Mouse (Mus musculus) small intestine, adult 2 months (tissue): ENCODE data around the gene Bard1. TPM values are rescaled to one million over a fixed set of nuclear protein-coding genes. Genes with fewer than 3 reads are reported as not detected.

Source experiments
- H3K27ac ChIP-seq: fragments of 200-500 bp; 2 replicates; pipeline ENCODE4 v1.5.1; 2012; ENCODE audit warnings: low read depth, low read length, control low read depth, inconsistent platforms; ENCODE audit not compliant: insufficient read depth
- H3K27me3 ChIP-seq: fragments of 200-500 bp; 2 replicates; pipeline ENCODE4 v1.6.1; 2012; ENCODE audit warnings: mild to moderate bottlenecking, moderate library complexity, low read length, inconsistent platforms; ENCODE audit not compliant: control insufficient read depth, insufficient read depth
- H3K36me3 ChIP-seq: fragments of 200-500 bp; 2 replicates; pipeline ENCODE4 v1.6.1; 2012; ENCODE audit warnings: mild to moderate bottlenecking, low read length, control low read depth, inconsistent platforms; ENCODE audit not compliant: control insufficient read depth, insufficient read depth
- H3K4me1 ChIP-seq: fragments of 200-500 bp; 2 replicates; pipeline ENCODE4 v1.6.1; 2012; ENCODE audit warnings: low read length, inconsistent platforms, mixed read lengths; ENCODE audit not compliant: control insufficient read depth, insufficient read depth, insufficient read length
- H3K4me3 ChIP-seq: fragments of 200-500 bp; 2 replicates; pipeline ENCODE4 v1.5.1; 2012; ENCODE audit warnings: low read depth, mild to moderate bottlenecking, control low read depth, inconsistent platforms, low read length, moderate library complexity
- CTCF ChIP-seq: fragments of 200-500 bp; IDR thresholded peaks from 2 replicates; pipeline ENCODE4 v1.5.1; 2012; ENCODE audit warnings: low read depth, mild to moderate bottlenecking, control low read depth, inconsistent platforms, low read length, moderate library complexity, mixed read lengths; ENCODE audit not compliant: insufficient replicate concordance, insufficient read length; ENCODE audit errors: extremely low read depth
- POLR2A ChIP-seq: fragments of 200-500 bp; IDR thresholded peaks from 2 replicates; pipeline ENCODE4 v1.6.1; 2012; ENCODE audit warnings: low read depth, mild to moderate bottlenecking, control low read depth, inconsistent platforms, low read length, moderate library complexity
- WGBS: fragments of 180-500 bp; shearing (Covaris S2); methylation state at CpG from one replicate; pipeline ENCODE4 v1.1.7; 2018; 5-methylcytosine and 5-hydroxymethylcytosine counted together
- polyA plus RNA-seq: library from polyadenylated mRNA; depleted of rRNA; stranded (reverse); fragments of >200 nt; gene quantifications from 2 replicates; pipeline ENCODE4 v1.2.3, GENCODE M21; 2012

Bard1 gene
- polyA plus RNA-seq, 1 experiment, result 1.2 TPM

DNA sequence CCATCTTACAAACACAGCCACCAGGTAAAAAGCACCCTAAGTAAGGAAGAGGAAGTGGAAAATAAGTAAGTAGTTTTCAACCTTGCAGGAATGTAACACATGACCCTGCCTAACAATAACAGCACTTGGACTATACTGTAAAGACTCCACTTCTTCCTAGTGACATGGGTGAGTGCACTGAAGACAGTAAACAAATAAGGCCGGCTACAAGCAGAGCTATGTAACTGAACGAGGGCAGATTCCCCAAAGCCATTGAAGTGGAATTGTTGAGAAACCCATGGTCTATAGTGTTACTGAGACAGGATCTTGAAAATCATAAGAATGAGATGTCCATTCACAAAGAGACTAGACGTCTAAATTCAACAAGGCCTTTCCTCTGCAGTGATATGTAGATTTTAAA, 27.3 kb downstream of the Bard1 start:
- H3K27me3 ChIP-seq, result no peaks in the 10 kb centered on the region
- H3K4me3 ChIP-seq, result no peak overlapping the region
- no peaks in the 10 kb centered on the region for H3K4me1 ChIP-seq
- H3K27ac ChIP-seq, result no peak overlapping the region
- no peak for TF ChIP-seq POLR2A
- TF ChIP-seq CTCF, result no peak
- peaks cover 3% of the 10 kb centered on the region; the same call in 1 of the 2 replicates for H3K36me3 ChIP-seq
- WGBS, result 82% methylated on average over 3 of the region's 3 CpGs

DNA sequence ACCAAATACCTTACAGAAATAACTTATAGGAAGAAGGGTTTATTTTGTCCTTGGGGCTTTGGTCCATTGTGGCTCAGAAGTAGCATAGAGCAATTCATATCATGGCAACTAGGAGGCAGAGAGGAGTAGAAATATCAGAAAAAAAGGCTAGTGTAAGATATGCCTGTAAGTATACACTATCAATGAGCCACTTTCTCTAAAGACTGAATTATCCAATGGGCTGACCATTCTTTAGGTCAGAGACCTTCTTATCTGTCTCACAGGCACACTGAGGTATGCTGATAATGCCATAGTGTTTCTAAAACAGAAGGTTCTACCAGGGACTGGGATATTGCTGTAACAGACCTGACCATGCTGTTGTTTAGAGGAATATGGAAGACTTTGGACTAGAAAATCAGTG, 32.2 kb downstream of the Bard1 start:
- no peak overlapping the region for H3K27ac ChIP-seq
- H3K27me3 ChIP-seq, result no peaks in the 10 kb centered on the region
- no peak for TF ChIP-seq POLR2A
- TF ChIP-seq CTCF, result no peak
- H3K4me1 ChIP-seq, result no peaks in the 10 kb centered on the region
- H3K36me3 ChIP-seq, result peaks cover 3% of the 10 kb centered on the region; the same call in 1 of the 2 replicates
- H3K4me3 ChIP-seq, result no peak overlapping the region

DNA sequence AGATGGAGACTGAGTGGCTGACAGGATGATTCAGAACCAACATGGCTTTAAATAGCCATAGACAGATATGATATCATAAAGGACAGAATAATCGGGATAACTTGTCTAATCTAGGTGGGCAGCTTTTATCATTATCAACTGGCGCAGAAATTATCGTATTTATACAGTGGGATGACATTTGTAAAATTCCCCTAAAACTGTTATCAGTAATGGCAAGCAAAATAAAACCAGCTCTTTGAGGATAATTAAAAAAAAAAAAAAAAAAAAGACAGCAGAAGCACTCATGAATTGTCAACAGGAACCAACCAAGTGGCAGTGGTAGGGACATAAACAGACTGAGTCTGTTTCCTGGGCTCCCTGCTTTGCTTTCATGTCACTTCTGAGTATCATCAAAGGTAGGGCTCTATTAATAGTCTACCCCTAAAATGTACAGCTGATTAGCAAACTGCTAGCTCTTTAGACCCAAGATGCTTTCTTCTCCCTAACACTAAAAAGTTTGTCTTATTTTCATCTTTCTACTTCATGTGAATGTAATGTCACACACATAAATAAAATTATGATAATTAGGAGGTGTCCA, 34.1 kb downstream of the Bard1 start:
- TF ChIP-seq CTCF (no peak), POLR2A (no peak)
- H3K27me3 ChIP-seq, result no peaks in the 10 kb centered on the region
- H3K4me3 ChIP-seq, result no peak overlapping the region
- H3K4me1 ChIP-seq, result no peaks in the 10 kb centered on the region
- H3K27ac ChIP-seq, result no peak overlapping the region
- WGBS, result 89% methylated on average over 3 of the region's 3 CpGs
- H3K36me3 ChIP-seq, result no peaks in the 10 kb centered on the region

DNA sequence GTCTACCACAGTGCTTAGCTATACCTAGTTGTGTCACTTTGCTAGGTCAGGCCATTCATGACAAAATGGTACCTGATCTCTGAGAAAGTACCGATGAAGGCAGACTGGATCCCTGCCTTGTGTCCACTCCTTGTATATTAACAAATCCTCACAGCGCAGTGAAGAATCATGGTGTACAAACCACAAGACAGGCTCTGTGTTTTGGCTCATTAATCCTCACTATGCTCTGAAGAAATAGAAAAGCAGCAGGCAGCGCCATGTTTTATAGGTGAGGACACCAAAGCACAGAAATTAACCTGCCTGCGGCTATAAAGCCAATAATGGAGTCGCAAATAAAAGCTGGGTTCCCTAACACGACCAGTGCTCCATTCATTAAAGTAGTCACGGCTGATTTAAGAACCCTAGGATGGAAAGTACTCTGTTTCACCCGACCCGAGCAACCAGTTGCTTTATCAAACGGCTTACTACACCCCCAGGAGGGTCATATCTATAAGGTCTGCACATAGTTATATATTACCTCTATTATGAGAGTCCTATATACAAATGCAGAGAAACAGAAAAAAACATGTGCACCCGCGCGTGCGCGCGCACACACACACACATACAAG, 39.0 kb downstream of the Bard1 start:
- TF ChIP-seq POLR2A (no peak), CTCF (no peak)
- no peaks in the 10 kb centered on the region for H3K4me1 ChIP-seq
- WGBS, result 96% methylated on average over 16 of the region's 16 CpGs
- no peaks in the 10 kb centered on the region for H3K36me3 ChIP-seq
- H3K27me3 ChIP-seq, result no peaks in the 10 kb centered on the region
- no peak overlapping the region for H3K27ac ChIP-seq
- no peak overlapping the region for H3K4me3 ChIP-seq

DNA sequence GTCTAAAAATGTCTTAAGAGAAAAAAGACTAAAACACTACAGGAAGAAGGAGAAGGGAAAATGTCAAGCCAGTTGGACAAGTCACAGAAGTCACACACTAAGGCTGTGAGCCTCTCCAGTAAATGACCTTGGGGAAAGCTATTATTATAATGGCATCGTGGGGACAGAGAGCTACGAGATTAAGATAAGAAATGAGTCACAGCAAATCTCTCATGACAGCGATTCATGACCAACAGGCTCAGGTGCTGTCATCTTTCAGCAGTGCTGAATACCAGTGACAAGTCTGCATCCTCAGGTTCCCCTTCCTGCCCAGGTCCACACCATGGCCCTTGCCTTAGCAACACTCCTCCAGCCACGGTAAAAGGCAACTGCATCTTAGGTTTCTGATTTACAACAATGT, 46.8 kb downstream of the Bard1 start:
- TF ChIP-seq POLR2A (no peak), CTCF (no peak)
- 37% methylated on average over 4 of the region's 4 CpGs for WGBS
- Histone ChIP-seq H3K27ac (no peak overlapping the region), H3K27me3 (no peaks in the 10 kb centered on the region), H3K4me1 (no peaks in the 10 kb centered on the region), H3K4me3 (no peak overlapping the region), H3K36me3 (0 out of 2 replicates have a peak, but pooled peaks cover 3% of the 10 kb centered on the region)

DNA sequence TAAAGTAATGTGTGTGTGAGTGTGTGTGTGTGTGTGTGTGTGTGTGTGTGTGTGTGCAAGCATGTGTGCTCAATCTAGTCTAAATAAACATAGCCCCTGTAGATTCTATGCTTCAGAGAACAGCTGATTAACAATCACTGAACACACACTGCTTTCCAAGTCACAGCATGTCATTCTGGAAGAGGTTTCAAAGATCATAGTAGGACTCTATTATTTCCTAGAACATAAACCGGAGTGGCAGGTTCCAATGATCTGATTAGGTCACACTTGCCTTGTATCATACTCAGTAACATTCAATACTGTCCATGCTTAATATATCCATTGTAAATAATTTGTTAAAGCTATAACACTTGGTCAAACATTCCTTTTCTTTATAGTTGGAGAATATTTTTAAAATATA, 47.5 kb downstream of the Bard1 start:
- TF ChIP-seq POLR2A, result no peak
- TF ChIP-seq CTCF, result no peak
- Histone ChIP-seq H3K27ac (no peak overlapping the region), H3K27me3 (no peaks in the 10 kb centered on the region), H3K4me1 (no peaks in the 10 kb centered on the region), H3K4me3 (no peak overlapping the region), H3K36me3 (0 out of 2 replicates have a peak, but pooled peaks cover 3% of the 10 kb centered on the region)
- 49% methylated on average over 1 of the region's 1 CpGs for WGBS

DNA sequence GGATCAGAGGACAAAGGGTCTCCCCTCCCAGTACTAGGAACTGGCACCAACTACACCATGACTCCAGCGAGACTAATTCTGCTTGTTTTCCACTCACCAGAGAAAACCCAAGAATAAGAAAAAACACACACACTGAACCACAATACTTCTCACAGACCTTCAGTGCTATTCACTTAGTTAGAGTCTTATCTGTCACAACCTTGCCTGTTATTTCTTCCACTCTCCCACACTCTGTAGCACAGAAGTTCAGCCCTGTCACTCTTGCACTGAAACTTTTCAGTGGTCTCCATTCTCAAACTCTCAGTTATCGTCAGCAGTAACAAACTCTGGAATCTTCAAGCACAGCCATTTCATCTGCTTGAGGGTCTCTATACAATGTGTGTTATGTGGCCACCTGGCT, 50.2 kb downstream of the Bard1 start:
- H3K27ac ChIP-seq, result no peak overlapping the region
- no peaks in the 10 kb centered on the region for H3K27me3 ChIP-seq
- no peaks in the 10 kb centered on the region for H3K4me1 ChIP-seq
- 96% methylated on average over 2 of the region's 2 CpGs for WGBS
- no peak overlapping the region for H3K4me3 ChIP-seq
- TF ChIP-seq CTCF, result no peak
- 0 out of 2 replicates have a peak, but pooled peaks cover 3% of the 10 kb centered on the region for H3K36me3 ChIP-seq
